ENCODE assay signal across 20 mouse cellular contexts in genomic region chr1:77280373-77281038, GRCm38 (mm10).
A peak's percentile ranks its signal among the peaks of the same experiment; 100 is the strongest.
DNase-seq lines count a peak whose midpoint lies in the region; ATAC-seq and TF ChIP-seq lines count a peak whose summit lies in the region.
"Had no signal": no experiment of that assay in that cellular context is flagged by ENCODE, and none has a peak within 500 bp of the region (broad histone marks: within the 10 kb centered on the region; RNA-seq: fewer than 3 reads in every experiment).

No protein-coding gene starts in this region.

- no peak overlapping the region for H3K9ac ChIP-seq in liver, adult 2 months (ENCODE audit: low read depth, low read length)
- H3K9ac ChIP-seq in liver, postnatal 0 days (replicated peaks) = no peak overlapping the region
- H3K9ac ChIP-seq: embryonic facial prominence, embryonic 15.5 days; heart, embryonic 15.5 days; kidney, embryonic 15.5 days; lung, embryonic 15.5 days; midbrain, embryonic 12.5 days had no signal

- H3K79me2 ChIP-seq in liver, adult 2 months (ENCODE audit: control insufficient read depth, insufficient read depth, low read length) = no peaks in the 10 kb centered on the region

- peaks cover 2% of the 10 kb centered on the region; the same call in 1 of the 2 replicates for H3K4me1 ChIP-seq in liver, adult 2 months (ENCODE audit: control insufficient read depth, insufficient read depth, low read length)
- peaks cover 31% of the 10 kb centered on the region for H3K4me1 ChIP-seq in liver, postnatal 0 days (ENCODE audit: insufficient read depth)
- H3K4me1 ChIP-seq: embryonic facial prominence, embryonic 15.5 days; heart, embryonic 15.5 days; hindbrain, embryonic 10.5 days; lung, embryonic 15.5 days; midbrain, embryonic 12.5 days had no signal

- no peak overlapping the region for H3K4me3 ChIP-seq in liver, adult 2 months (ENCODE audit: insufficient read depth, low read depth, low read length)
- H3K4me3 ChIP-seq in liver, postnatal 0 days (ENCODE audit: low read depth, low read length) = no peak overlapping the region
- H3K4me3 ChIP-seq: embryonic facial prominence, embryonic 15.5 days; forebrain, embryonic 10.5 days; heart, embryonic 15.5 days; hindbrain, embryonic 10.5 days; kidney, embryonic 15.5 days; left cerebral cortex, adult 2 months; lung, embryonic 15.5 days; midbrain, embryonic 12.5 days had no signal

- H3K36me3 ChIP-seq in liver, adult 2 months (ENCODE audit: control insufficient read depth, insufficient read depth, low read length) = no peaks in the 10 kb centered on the region
- no peaks in the 10 kb centered on the region for H3K36me3 ChIP-seq in liver, postnatal 0 days (replicated peaks; ENCODE audit: insufficient read depth, low read length)
- H3K36me3 ChIP-seq: embryonic facial prominence, embryonic 15.5 days; forebrain, embryonic 10.5 days; G1E; heart, embryonic 15.5 days; hindbrain, embryonic 10.5 days; kidney, embryonic 15.5 days; lung, embryonic 15.5 days; midbrain, embryonic 12.5 days had no signal

- H3K4me2 ChIP-seq in liver, postnatal 0 days (ENCODE audit: low read depth, low read length) = no peak overlapping the region
- H3K4me2 ChIP-seq: embryonic facial prominence, embryonic 15.5 days; heart, embryonic 15.5 days; kidney, embryonic 15.5 days; lung, embryonic 15.5 days; midbrain, embryonic 12.5 days had no signal

- no peak for TF ChIP-seq POLR2A in liver, adult 2 months (IDR thresholded peaks at IDR 0.05; ENCODE audit: extremely low read depth, insufficient read depth, low read length)

- H3K27ac ChIP-seq in liver, adult 2 months (replicated peaks; ENCODE audit: insufficient read depth, low read depth, low read length) = no peak overlapping the region
- H3K27ac ChIP-seq in liver, postnatal 0 days (ENCODE audit: low read depth) = no peak overlapping the region
- H3K27ac ChIP-seq: embryonic facial prominence, embryonic 15.5 days; forebrain, embryonic 10.5 days; heart, embryonic 15.5 days; hindbrain, embryonic 10.5 days; kidney, embryonic 15.5 days; left cerebral cortex, adult 2 months; lung, embryonic 15.5 days; midbrain, embryonic 12.5 days had no signal

- no peak for TF ChIP-seq EP300 in liver, postnatal 0 days (IDR thresholded peaks at IDR 0.05; ENCODE audit: low read depth)

- TF ChIP-seq CTCF in liver, adult 2 months (IDR thresholded peaks at IDR 0.05; ENCODE audit: low read depth, low read length) = no peak
- no peak for TF ChIP-seq CTCF in liver, postnatal 0 days (IDR thresholded peaks at IDR 0.05; ENCODE audit: low read depth)

- H3K27me3 ChIP-seq in liver, adult 2 months (ENCODE audit: control insufficient read depth, insufficient read depth, low read length) = no peaks in the 10 kb centered on the region
- no peaks in the 10 kb centered on the region for H3K27me3 ChIP-seq in liver, postnatal 0 days (ENCODE audit: insufficient read depth, low read length)
- H3K27me3 ChIP-seq: embryonic facial prominence, embryonic 15.5 days; heart, embryonic 15.5 days; kidney, embryonic 15.5 days; lung, embryonic 15.5 days; midbrain, embryonic 12.5 days had no signal

- peak; percentile 36 for DNase-seq in liver, adult 2 months (ENCODE audit: extremely low read depth, low read depth, low spot score)
- no peak for DNase-seq in liver, postnatal 0 days
- DNase-seq in spleen, postnatal 36 days (ENCODE audit: low spot score in 2 of 2) = peak; percentile 9 to 30
- no peak for DNase-seq in spleen, postnatal 10 days (ENCODE audit: low spot score in 2 of 2)
- no peak for DNase-seq in adrenal gland, adult (ENCODE audit: inconsistent age in 2 of 2, low spot score in 1 of 2)
- DNase-seq in thymus, postnatal 36 days = no peak
- DNase-seq: cerebellum, adult 9-11 months; embryo, embryonic 11 days; right cerebral cortex, adult 18-20 months; thymus, postnatal 25 days had no signal

- WGBS in liver, adult 2 months = 78% methylated on average over 11 of the region's 11 CpGs
- 71% methylated on average over 11 of the region's 11 CpGs for WGBS in liver, postnatal 0 days (ENCODE audit: insufficient replicate concordance)

- no peak for ATAC-seq in liver, postnatal 0 days
- peak; percentile 89 for ATAC-seq in megakaryocyte, adult 5-6 weeks (ENCODE audit: poor library complexity, severe bottlenecking)

- H3K9me3 ChIP-seq in liver, postnatal 0 days (ENCODE audit: low read length) = no peaks in the 10 kb centered on the region
- H3K9me3 ChIP-seq: embryonic facial prominence, embryonic 15.5 days; heart, embryonic 15.5 days; hindbrain, embryonic 10.5 days; lung, embryonic 15.5 days; midbrain, embryonic 12.5 days had no signal

Comparison
In these comparisons a context has a peak if more than half of its experiments do, and no peak if none do; other contexts are left out.
1. DNase-seq: peak in liver, adult 2 months (single experiment) and spleen, postnatal 36 days (2 of 2); none in liver, postnatal 0 days (single experiment), spleen, postnatal 10 days (0 of 2), adrenal gland, adult (0 of 2) and thymus, postnatal 36 days (0 of 2).